14 mouse cellular contexts compared by ENCODE assay signal in the genomic region with DNA sequence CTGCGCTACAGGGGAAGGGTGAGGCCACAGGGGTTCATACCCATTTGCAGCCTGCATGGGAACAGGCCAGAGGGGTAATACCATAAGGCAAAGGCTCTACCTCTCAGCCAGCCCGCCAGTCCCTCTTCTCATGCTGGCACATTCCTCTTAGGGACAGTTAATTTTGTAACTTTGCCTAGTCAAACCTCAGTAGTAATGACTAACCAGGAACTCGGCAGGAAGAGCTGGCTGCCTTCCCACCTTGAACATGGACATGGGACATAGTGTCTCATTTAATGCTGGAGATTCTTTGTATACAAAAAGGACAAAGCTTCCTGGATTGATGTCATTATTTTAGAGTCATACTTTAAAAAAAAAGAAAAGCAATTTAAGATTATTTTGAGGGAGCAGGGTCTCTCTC. TPM values are rescaled to one million over a fixed set of nuclear protein-coding genes. Genes with fewer than 3 reads are reported as not detected.
DNase-seq lines count a peak whose midpoint lies in the region.
"Had no signal": no experiment of that assay in that cellular context is flagged by ENCODE, and none has a peak within 500 bp of the region (broad histone marks: within the 10 kb centered on the region; RNA-seq: fewer than 3 reads in every experiment).

No protein-coding gene starts in this region.

- H3K9me3 ChIP-seq in heart, embryonic 10.5 days = no peaks in the 10 kb centered on the region
- H3K9me3 ChIP-seq: embryonic facial prominence, embryonic 13.5 days; forebrain, embryonic 15.5 days; heart, embryonic 15.5 days; intestine, embryonic 15.5 days; neural tube, embryonic 12.5 days had no signal

- intact Hi-C loops in heart, postnatal 36 days (cut with DNase I) = no loop called here

- no peak overlapping the region for H3K4me3 ChIP-seq in heart, embryonic 10.5 days
- H3K4me3 ChIP-seq: embryonic facial prominence, embryonic 13.5 days; forebrain, embryonic 15.5 days; heart, embryonic 15.5 days; intestine, embryonic 15.5 days; neural tube, embryonic 12.5 days had no signal

- no peaks in the 10 kb centered on the region for H3K27me3 ChIP-seq in heart, embryonic 10.5 days (ENCODE audit: insufficient read depth, poor library complexity, severe bottlenecking)
- H3K27me3 ChIP-seq: embryonic facial prominence, embryonic 13.5 days; forebrain, embryonic 15.5 days; heart, embryonic 15.5 days; intestine, embryonic 15.5 days; neural tube, embryonic 12.5 days had no signal

- H3K36me3 ChIP-seq in heart, embryonic 10.5 days = no peaks in the 10 kb centered on the region
- H3K36me3 ChIP-seq: embryonic facial prominence, embryonic 13.5 days; heart, embryonic 15.5 days; intestine, embryonic 15.5 days had no signal

- no peak overlapping the region for H3K27ac ChIP-seq in heart, embryonic 10.5 days
- H3K27ac ChIP-seq: embryonic facial prominence, embryonic 13.5 days; forebrain, embryonic 15.5 days; heart, embryonic 15.5 days; intestine, embryonic 15.5 days; liver, embryonic 14.5 days; neural tube, embryonic 12.5 days had no signal

- WGBS in heart, embryonic 10.5 days = 81% methylated on average over 3 of the region's 3 CpGs

- H3K4me1 ChIP-seq in heart, embryonic 10.5 days = peaks cover 15% of the 10 kb centered on the region
- H3K4me1 ChIP-seq: embryonic facial prominence, embryonic 13.5 days; forebrain, embryonic 15.5 days; intestine, embryonic 15.5 days had no signal

- peak; percentile 94 for DNase-seq in heart, adult 11 months
- no peak for DNase-seq in heart, embryonic 10.5 days (ENCODE audit: low spot score)
- peak; percentile 40 for DNase-seq in 3T3-L1 (ENCODE audit: low read depth, low spot score)
- peak; percentile 17 for DNase-seq in cerebellum, adult 8-10 months
- DNase-seq in heart, postnatal 36 days = peak; percentile 55 to 58
- no peak for DNase-seq in yolk sac, embryonic 10.5 days (ENCODE audit: low spot score)
- DNase-seq in thymus, postnatal 36 days = no peak
- DNase-seq in spleen, adult 12 weeks (ENCODE audit: low spot score) = no peak

RNA-seq across cellular contexts. Expression of gene BC034090, which starts 30.7 kb away (rescaled TPM):
- 6.0 and 6.5 TPM in 2 replicates for polyA plus RNA-seq in heart, embryonic 10.5 days (2016; fragmentation: Nextera tagmentation; extraction: Ambion mirVana)
- total RNA-seq in heart, postnatal 36 days (2021) = 10 to 100 TPM; 32.0 to 34.3 TPM

Comparison
In these comparisons a context has a peak if more than half of its experiments do, and no peak if none do; other contexts are left out.
1. DNase-seq: peak in heart, adult 11 months (single experiment), 3T3-L1 (single experiment), cerebellum, adult 8-10 months (single experiment) and heart, postnatal 36 days (2 of 2); none in heart, embryonic 10.5 days (single experiment), yolk sac, embryonic 10.5 days (single experiment), thymus, postnatal 36 days (0 of 2) and spleen, adult 12 weeks (single experiment).